Mouse (Mus musculus): Measurements from ENCODE around the gene Fam25c. TPM values are rescaled to one million over a fixed set of nuclear protein-coding genes. Genes with fewer than 3 reads are reported as not detected.

The Fam25c gene
- polyA plus RNA-seq, 1 experiment from 2014 or later: not detected

GRCm38 (mm10) chr14:34360251-34360650 lies 5.0 kb upstream of the Fam25c start:
- DNase-seq (ENCODE audit: low spot score) (no peak), ATAC-seq (ENCODE audit: insufficient number of reproducible peaks, low FRiP score, low TSS enrichment, low read depth) (no peak)
- peaks cover 6% of the 10 kb centered on the region; the same call in 1 of the 2 replicates for H3K27me3 ChIP-seq (ENCODE audit: control insufficient read depth, insufficient read depth, low read length)
- no peak overlapping the region for H3K27ac ChIP-seq (replicated peaks; ENCODE audit: low read depth, low read length)
- no peaks in the 10 kb centered on the region for H3K36me3 ChIP-seq (ENCODE audit: control insufficient read depth, insufficient read depth, low read length)
- H3K4me1 ChIP-seq (ENCODE audit: control insufficient read depth, insufficient read depth, low read length): peaks cover 5% of the 10 kb centered on the region; the same call in 1 of the 2 replicates
- no peak overlapping the region for H3K4me2 ChIP-seq (ENCODE audit: low read depth, severe bottlenecking)
- 48% methylated on average over 6 of the region's 6 CpGs for WGBS
- no peak overlapping the region for H3K9ac ChIP-seq (ENCODE audit: low read length)
- no peaks in the 10 kb centered on the region; the same call in 1 of the 2 replicates for H3K9me3 ChIP-seq (ENCODE audit: control insufficient read depth, low read length)
- no peak overlapping the region for H3K4me3 ChIP-seq (ENCODE audit: low read depth, low read length)

GRCm38 (mm10) chr14:34359676-34360244 lies 4.5 kb upstream of the Fam25c start:
- Histone ChIP-seq H3K36me3 (ENCODE audit: control insufficient read depth, insufficient read depth, low read length) (no peaks in the 10 kb centered on the region), H3K4me3 (ENCODE audit: low read depth, low read length) (no peak overlapping the region), H3K4me1 (ENCODE audit: control insufficient read depth, insufficient read depth, low read length) (peaks cover 5% of the 10 kb centered on the region; the same call in 1 of the 2 replicates), H3K9ac (ENCODE audit: low read length) (no peak overlapping the region), H3K27me3 (ENCODE audit: control insufficient read depth, insufficient read depth, low read length) (peaks cover 6% of the 10 kb centered on the region; the same call in 1 of the 2 replicates), H3K9me3 (ENCODE audit: control insufficient read depth, low read length) (no peaks in the 10 kb centered on the region; the same call in 1 of the 2 replicates), H3K4me2 (ENCODE audit: low read depth, severe bottlenecking) (no peak overlapping the region), H3K27ac (replicated peaks; ENCODE audit: low read depth, low read length) (no peak overlapping the region)
- DNase-seq (ENCODE audit: low spot score) (no peak), ATAC-seq (ENCODE audit: insufficient number of reproducible peaks, low FRiP score, low TSS enrichment, low read depth) (no peak)
- 55% methylated on average over 5 of the region's 5 CpGs for WGBS

DNA sequence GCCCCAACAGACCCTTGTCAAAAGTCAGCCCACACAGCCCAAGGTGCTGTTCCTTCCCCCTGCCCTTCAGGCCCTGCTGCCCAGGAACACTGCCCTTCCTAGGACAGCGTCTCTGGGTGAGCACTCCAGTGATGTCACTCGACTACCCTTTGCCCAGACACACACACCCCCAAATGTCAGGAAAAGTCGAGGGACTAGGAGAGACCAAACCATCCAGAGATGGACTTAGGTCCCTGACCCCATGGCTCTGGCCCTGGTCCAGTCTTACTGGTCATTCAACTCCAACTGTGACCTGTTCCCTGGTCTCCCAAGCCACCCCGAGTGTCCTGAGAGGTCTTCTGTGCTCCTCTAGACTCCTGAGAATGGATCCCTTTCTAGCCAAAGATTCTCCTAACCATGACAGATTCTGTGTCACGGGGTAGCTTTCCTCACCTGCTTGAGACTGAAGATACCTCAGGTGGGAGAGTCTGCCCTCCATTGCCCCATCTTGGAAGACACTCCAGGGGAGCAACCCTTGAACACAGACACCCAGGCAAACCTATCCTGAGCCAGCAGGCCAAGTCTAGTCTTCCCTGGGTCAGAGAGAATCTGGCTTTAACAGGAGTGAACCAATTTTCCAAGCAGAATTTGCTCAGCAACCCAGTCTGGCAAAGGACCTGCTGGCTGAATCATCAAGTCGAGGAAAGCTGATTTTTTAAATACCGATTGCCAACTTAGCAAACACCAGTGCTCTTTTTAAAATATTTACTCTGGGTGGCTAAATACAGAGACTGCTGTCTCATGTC lies 2.6 kb upstream of the Fam25c start:
- WGBS: 81% methylated on average over 7 of the region's 7 CpGs
- Histone ChIP-seq H3K4me3 (ENCODE audit: low read depth, low read length) (no peak overlapping the region), H3K4me1 (ENCODE audit: control insufficient read depth, insufficient read depth, low read length) (no peaks in the 10 kb centered on the region), H3K4me2 (ENCODE audit: low read depth, severe bottlenecking) (no peak overlapping the region), H3K27me3 (ENCODE audit: control insufficient read depth, insufficient read depth, low read length) (no peaks in the 10 kb centered on the region), H3K27ac (replicated peaks; ENCODE audit: low read depth, low read length) (no peak overlapping the region), H3K9me3 (ENCODE audit: control insufficient read depth, low read length) (no peaks in the 10 kb centered on the region), H3K36me3 (ENCODE audit: control insufficient read depth, insufficient read depth, low read length) (no peaks in the 10 kb centered on the region), H3K9ac (ENCODE audit: low read length) (no peak overlapping the region)
- no peak for ATAC-seq (ENCODE audit: insufficient number of reproducible peaks, low FRiP score, low TSS enrichment, low read depth)
- no peak for DNase-seq (ENCODE audit: low spot score)

GRCm38 (mm10) chr14:34354456-34354855 lies 777 bp downstream of the Fam25c start:
- ATAC-seq (ENCODE audit: insufficient number of reproducible peaks, low FRiP score, low TSS enrichment, low read depth): no peak
- Histone ChIP-seq H3K9me3 (ENCODE audit: control insufficient read depth, low read length) (no peaks in the 10 kb centered on the region), H3K36me3 (ENCODE audit: control insufficient read depth, insufficient read depth, low read length) (no peaks in the 10 kb centered on the region), H3K4me1 (ENCODE audit: control insufficient read depth, insufficient read depth, low read length) (no peaks in the 10 kb centered on the region), H3K4me2 (ENCODE audit: low read depth, severe bottlenecking) (no peak overlapping the region), H3K27me3 (ENCODE audit: control insufficient read depth, insufficient read depth, low read length) (no peaks in the 10 kb centered on the region), H3K9ac (ENCODE audit: low read length) (no peak overlapping the region), H3K4me3 (ENCODE audit: low read depth, low read length) (no peak overlapping the region), H3K27ac (replicated peaks; ENCODE audit: low read depth, low read length) (no peak overlapping the region)
- DNase-seq (ENCODE audit: low spot score): no peak
- 77% methylated on average over 4 of the region's 4 CpGs for WGBS

DNA sequence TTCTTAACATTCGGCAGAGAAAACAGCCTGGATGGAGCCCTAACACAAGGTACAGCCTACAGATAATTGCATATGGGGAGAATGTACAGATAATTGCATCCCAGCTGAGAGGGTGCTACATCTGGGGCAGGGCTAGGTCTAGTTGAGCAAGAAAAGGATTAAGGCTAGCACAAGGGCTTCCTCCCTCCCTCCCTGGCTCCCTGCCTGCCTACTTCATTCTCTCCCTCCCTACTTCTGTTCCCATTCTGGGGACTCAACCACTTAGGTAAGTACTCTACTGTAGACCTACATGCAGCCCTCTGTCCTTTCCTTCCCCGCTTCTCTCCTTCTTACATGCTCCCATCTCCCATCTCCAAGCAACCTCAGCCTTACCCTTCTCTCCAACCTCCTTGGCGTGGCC lies 1.9 kb downstream of the Fam25c start:
- no peaks in the 10 kb centered on the region for H3K9me3 ChIP-seq (ENCODE audit: control insufficient read depth, low read length)
- WGBS: 94% methylated on average over 3 of the region's 3 CpGs
- H3K27me3 ChIP-seq (ENCODE audit: control insufficient read depth, insufficient read depth, low read length): no peaks in the 10 kb centered on the region
- H3K4me2 ChIP-seq (ENCODE audit: low read depth, severe bottlenecking): no peak overlapping the region
- H3K36me3 ChIP-seq (ENCODE audit: control insufficient read depth, insufficient read depth, low read length): no peaks in the 10 kb centered on the region
- ATAC-seq (ENCODE audit: insufficient number of reproducible peaks, low FRiP score, low TSS enrichment, low read depth) (no peak), DNase-seq (ENCODE audit: low spot score) (no peak)
- H3K27ac ChIP-seq (replicated peaks; ENCODE audit: low read depth, low read length): no peak overlapping the region
- H3K9ac ChIP-seq (ENCODE audit: low read length): no peak overlapping the region
- H3K4me3 ChIP-seq (ENCODE audit: low read depth, low read length): no peak overlapping the region
- H3K4me1 ChIP-seq (ENCODE audit: control insufficient read depth, insufficient read depth, low read length): no peaks in the 10 kb centered on the region

DNA sequence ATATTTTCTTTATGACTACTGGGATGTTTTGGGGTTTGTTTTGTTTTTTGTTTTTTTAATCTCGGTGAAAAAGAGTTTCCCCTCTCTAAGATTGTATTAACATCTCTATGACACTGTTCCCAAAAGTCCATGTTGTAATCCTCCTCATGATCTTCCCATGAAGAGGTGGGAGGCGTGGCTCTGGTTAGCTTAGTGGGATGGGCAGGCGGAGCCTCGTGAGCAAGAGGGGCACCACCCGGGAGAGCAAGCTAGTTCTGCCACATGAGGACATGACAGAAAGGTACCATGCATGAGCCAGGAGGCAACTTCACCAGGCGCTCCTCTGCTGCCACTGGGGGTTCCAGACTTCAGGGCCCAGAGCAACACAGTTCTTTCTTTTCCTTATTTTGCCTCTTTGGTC lies 2.7 kb downstream of the Fam25c start:
- WGBS: 73% methylated on average over 6 of the region's 6 CpGs

DNA sequence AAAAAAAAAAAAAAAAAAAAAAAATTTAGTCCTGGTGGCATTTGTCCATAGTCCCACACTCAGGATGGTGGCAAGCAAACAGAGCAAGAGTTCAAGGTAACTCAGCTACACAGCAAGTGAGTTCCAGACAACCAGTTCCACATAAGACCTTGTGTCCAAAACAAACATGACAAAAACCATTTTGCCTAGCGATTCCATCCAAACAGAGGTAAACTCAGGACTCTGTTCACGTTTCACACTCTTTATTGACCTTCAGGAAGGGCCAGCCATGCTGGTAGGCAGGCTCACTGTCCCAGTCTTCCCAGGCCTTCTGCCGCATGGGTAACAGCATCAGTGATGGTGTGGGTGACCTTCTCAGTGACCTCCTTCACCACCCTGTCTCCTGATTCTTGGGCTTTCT lies 3.6 kb downstream of the Fam25c start:
- H3K4me3 ChIP-seq (ENCODE audit: low read depth, low read length): no peak overlapping the region
- no peak overlapping the region for H3K27ac ChIP-seq (replicated peaks; ENCODE audit: low read depth, low read length)
- H3K4me1 ChIP-seq (ENCODE audit: control insufficient read depth, insufficient read depth, low read length): no peaks in the 10 kb centered on the region
- DNase-seq (ENCODE audit: low spot score) (no peak), ATAC-seq (ENCODE audit: insufficient number of reproducible peaks, low FRiP score, low TSS enrichment, low read depth) (no peak)
- no peaks in the 10 kb centered on the region for H3K36me3 ChIP-seq (ENCODE audit: control insufficient read depth, insufficient read depth, low read length)
- no peaks in the 10 kb centered on the region for H3K27me3 ChIP-seq (ENCODE audit: control insufficient read depth, insufficient read depth, low read length)
- 76% methylated on average over 3 of the region's 3 CpGs for WGBS
- no peak overlapping the region for H3K9ac ChIP-seq (ENCODE audit: low read length)
- H3K4me2 ChIP-seq (ENCODE audit: low read depth, severe bottlenecking): no peak overlapping the region
- no peaks in the 10 kb centered on the region for H3K9me3 ChIP-seq (ENCODE audit: control insufficient read depth, low read length)

More for the DNA sequence above, 2.7 kb downstream of the Fam25c start:
- Histone ChIP-seq H3K27ac (replicated peaks; ENCODE audit: low read depth, low read length) (no peak overlapping the region), H3K4me3 (ENCODE audit: low read depth, low read length) (no peak overlapping the region), H3K36me3 (ENCODE audit: control insufficient read depth, insufficient read depth, low read length) (no peaks in the 10 kb centered on the region), H3K4me1 (ENCODE audit: control insufficient read depth, insufficient read depth, low read length) (no peaks in the 10 kb centered on the region), H3K9ac (ENCODE audit: low read length) (no peak overlapping the region), H3K9me3 (ENCODE audit: control insufficient read depth, low read length) (no peaks in the 10 kb centered on the region), H3K27me3 (ENCODE audit: control insufficient read depth, insufficient read depth, low read length) (no peaks in the 10 kb centered on the region), H3K4me2 (ENCODE audit: low read depth, severe bottlenecking) (no peak overlapping the region)
- ATAC-seq (ENCODE audit: insufficient number of reproducible peaks, low FRiP score, low TSS enrichment, low read depth) (no peak), DNase-seq (ENCODE audit: low spot score) (no peak)

DNA sequence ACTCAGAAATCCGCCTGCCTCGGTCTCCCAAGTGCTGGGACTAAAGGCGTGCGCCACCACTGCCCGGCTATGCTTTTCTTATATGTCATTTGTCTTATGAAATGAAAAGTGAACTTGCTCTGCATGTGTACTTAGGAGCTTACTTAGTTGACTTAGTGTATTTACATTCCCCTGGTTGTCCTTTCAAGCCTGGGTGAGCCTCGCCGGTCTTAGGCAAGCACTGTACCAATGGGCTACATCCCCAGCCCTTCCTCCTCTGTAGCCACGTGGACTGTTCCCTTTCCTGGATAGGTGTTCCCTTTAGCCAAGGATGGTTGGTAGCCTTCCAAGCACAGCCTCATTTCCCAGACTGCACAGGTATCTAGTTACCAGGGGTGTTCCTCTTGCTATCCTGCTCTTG lies 6.2 kb downstream of the Fam25c start:
- ATAC-seq (ENCODE audit: insufficient number of reproducible peaks, low FRiP score, low TSS enrichment, low read depth): no peak
- Histone ChIP-seq H3K4me3 (ENCODE audit: low read depth, low read length) (no peak overlapping the region), H3K27me3 (ENCODE audit: control insufficient read depth, insufficient read depth, low read length) (no peaks in the 10 kb centered on the region), H3K36me3 (ENCODE audit: control insufficient read depth, insufficient read depth, low read length) (no peaks in the 10 kb centered on the region; the same call in 1 of the 2 replicates), H3K4me2 (ENCODE audit: low read depth, severe bottlenecking) (no peak overlapping the region), H3K4me1 (ENCODE audit: control insufficient read depth, insufficient read depth, low read length) (no peaks in the 10 kb centered on the region), H3K27ac (replicated peaks; ENCODE audit: low read depth, low read length) (no peak overlapping the region), H3K9me3 (ENCODE audit: control insufficient read depth, low read length) (no peaks in the 10 kb centered on the region), H3K9ac (ENCODE audit: low read length) (no peak overlapping the region)
- no peak for DNase-seq (ENCODE audit: low spot score)
- WGBS: 83% methylated on average over 8 of the region's 8 CpGs

All from limb, embryonic 11.5 days (tissue).